Mouse (Mus musculus) stomach, postnatal 0 days (tissue): ENCODE results near the gene Elf1. TPM values are rescaled to one million over a fixed set of nuclear protein-coding genes. Genes with fewer than 3 reads are reported as not detected.

Source experiments
- ATAC-seq: fragments of 200-750 bp; cut with Nextera tagmentation; 2 replicates; pipeline ENCODE4 v1.8.0; 2017; ENCODE audit not compliant: low FRiP score, low TSS enrichment
- DNase-seq: peaks from one replicate; pipeline ENCODE4 v3.0.0-alpha.2; 2016; ENCODE audit warnings: low spot score
- H3K27ac ChIP-seq: fragments of 300-500 bp; sonication (generic); replicated peaks from 2 replicates; pipeline ENCODE4 v1.5.1; 2014; ENCODE audit warnings: mild to moderate bottlenecking, control low read depth
- H3K27me3 ChIP-seq: fragments of 300-500 bp; sonication (generic); 2 replicates; pipeline ENCODE4 v1.6.1; 2014; ENCODE audit warnings: low read length; ENCODE audit not compliant: control insufficient read depth, insufficient read depth
- H3K36me3 ChIP-seq: fragments of 300-500 bp; sonication (generic); 2 replicates; pipeline ENCODE4 v1.6.1; 2014; ENCODE audit warnings: low read length, mixed read lengths; ENCODE audit not compliant: control insufficient read depth, insufficient read depth
- H3K4me1 ChIP-seq: fragments of 300-500 bp; sonication (generic); replicated peaks from 2 replicates; pipeline ENCODE4 v1.6.1; 2014; ENCODE audit warnings: antibody characterized with exemption; ENCODE audit not compliant: control insufficient read depth, insufficient read depth
- H3K4me2 ChIP-seq: fragments of 300-500 bp; sonication (generic); replicated peaks from 2 replicates; pipeline ENCODE4 v1.6.1; 2014; ENCODE audit warnings: low read depth, mild to moderate bottlenecking, control low read depth, moderate library complexity
- H3K4me3 ChIP-seq: fragments of 300-500 bp; sonication (generic); 2 replicates; pipeline ENCODE4 v1.5.1; 2014; ENCODE audit warnings: low read depth, low read length, control low read depth
- H3K9ac ChIP-seq: fragments of 300-500 bp; sonication (generic); 2 replicates; pipeline ENCODE4 v1.6.1; 2014; ENCODE audit warnings: mild to moderate bottlenecking, low read length, control low read depth, mixed read lengths
- H3K9me3 ChIP-seq: fragments of 300-500 bp; sonication (generic); 2 replicates; pipeline ENCODE4 v1.6.1; 2016; ENCODE audit warnings: low read length; ENCODE audit not compliant: control insufficient read depth
- CTCF ChIP-seq: IDR thresholded peaks from 2 replicates; pipeline ENCODE4 v1.5.1; 2016; ENCODE audit warnings: antibody characterized with exemption, low read depth, mild to moderate bottlenecking, moderate library complexity
- EP300 ChIP-seq: optimal IDR thresholded peaks from 2 replicates; pipeline ENCODE3; 2016; ENCODE audit warnings: antibody characterized with exemption
- WGBS: fragments of 180-500 bp; shearing (Covaris S2); extraction: QIAGEN DNeasy Blood & Tissue Kit; methylation state at CpG from one replicate; pipeline ENCODE4 v1.1.7; 2014; 5-methylcytosine and 5-hydroxymethylcytosine counted together
- polyA plus RNA-seq: library from polyadenylated mRNA; unstranded; fragments of >200 nt; fragmentation: Nextera tagmentation; extraction: Ambion mirVana; gene quantifications from 2 replicates; pipeline ENCODE4 v1.2.1, GENCODE M21; 2015

Gene Elf1
- polyA plus RNA-seq, 1 experiment from 2014 or later, result 19.3 TPM

DNA sequence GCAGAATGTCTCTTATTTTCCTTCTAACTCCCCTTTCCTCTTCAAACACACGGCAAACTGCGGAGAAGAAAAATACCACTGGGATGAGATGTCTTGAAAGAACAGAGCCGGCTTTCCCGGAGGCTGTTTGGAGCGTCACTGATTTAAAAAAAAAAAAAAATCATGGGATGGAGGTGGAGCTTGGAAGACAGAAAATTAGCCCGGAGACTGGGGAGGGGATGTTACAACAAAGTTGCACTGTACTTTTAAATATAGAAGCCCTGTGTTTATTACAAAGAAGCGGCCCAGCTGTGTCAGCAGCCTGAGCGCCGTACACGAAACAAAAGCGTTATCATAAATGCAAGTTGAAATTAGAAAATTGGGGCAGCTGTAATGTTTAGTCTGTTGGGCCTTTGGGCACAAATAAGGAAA is 1.3 kb downstream of the Elf1 start:
- Histone ChIP-seq H3K27ac (peak overlapping the region; percentile 100), H3K9ac (peak overlapping the region; percentile 99), H3K4me2 (peak overlapping the region; percentile 78), H3K27me3 (no peaks in the 10 kb centered on the region), H3K4me1 (peaks cover 11% of the 10 kb centered on the region), H3K9me3 (no peaks in the 10 kb centered on the region), H3K36me3 (no peaks in the 10 kb centered on the region), H3K4me3 (peak overlapping the region; percentile 100)
- no peak for DNase-seq
- WGBS, result 0% methylated on average over 11 of the region's 11 CpGs
- no peak for ATAC-seq
- TF ChIP-seq EP300, result peak; percentile 69
- no peak for TF ChIP-seq CTCF

DNA sequence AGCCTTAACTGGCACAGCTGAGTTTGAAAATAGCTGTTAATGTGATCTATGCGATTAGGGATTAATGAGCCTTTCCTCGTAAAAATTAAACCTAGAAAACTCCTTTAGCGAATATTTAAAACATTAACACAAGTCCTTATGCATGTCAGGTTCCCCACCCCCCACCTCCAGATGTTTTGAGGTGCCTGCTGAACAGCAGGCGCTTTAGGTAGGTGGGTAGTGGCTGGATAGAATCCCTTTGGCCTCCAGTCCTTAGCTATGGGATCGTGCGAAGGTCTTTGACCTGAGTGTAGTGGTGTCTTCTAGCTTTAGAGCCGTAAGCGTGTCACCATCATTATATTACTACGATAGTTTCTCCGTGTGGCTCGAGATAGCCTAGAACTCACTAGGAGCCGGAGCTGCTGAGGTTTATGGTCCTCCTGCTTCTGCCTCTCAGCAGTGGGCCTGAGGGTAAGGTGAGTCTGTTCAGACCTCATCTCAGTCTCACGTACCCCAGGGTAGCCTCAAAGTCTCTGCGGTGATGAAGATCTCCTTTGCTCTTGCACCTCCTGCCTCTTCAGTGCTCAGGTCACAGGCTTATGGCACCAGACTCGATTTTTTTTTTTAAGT is 1.9 kb downstream of the Elf1 start:
- no peaks in the 10 kb centered on the region for H3K27me3 ChIP-seq
- DNase-seq (no peak), ATAC-seq (no peak)
- H3K9me3 ChIP-seq, result no peaks in the 10 kb centered on the region
- H3K4me3 ChIP-seq, result peak overlapping the region; percentile 100
- 12% methylated on average over 15 of the region's 15 CpGs for WGBS
- peak overlapping the region; percentile 99 for H3K9ac ChIP-seq
- peaks cover 11% of the 10 kb centered on the region for H3K4me1 ChIP-seq
- TF ChIP-seq CTCF (no peak), EP300 (no peak)
- H3K36me3 ChIP-seq, result no peaks in the 10 kb centered on the region
- peak overlapping the region; percentile 100 for H3K27ac ChIP-seq
- H3K4me2 ChIP-seq, result peak overlapping the region; percentile 78

DNA sequence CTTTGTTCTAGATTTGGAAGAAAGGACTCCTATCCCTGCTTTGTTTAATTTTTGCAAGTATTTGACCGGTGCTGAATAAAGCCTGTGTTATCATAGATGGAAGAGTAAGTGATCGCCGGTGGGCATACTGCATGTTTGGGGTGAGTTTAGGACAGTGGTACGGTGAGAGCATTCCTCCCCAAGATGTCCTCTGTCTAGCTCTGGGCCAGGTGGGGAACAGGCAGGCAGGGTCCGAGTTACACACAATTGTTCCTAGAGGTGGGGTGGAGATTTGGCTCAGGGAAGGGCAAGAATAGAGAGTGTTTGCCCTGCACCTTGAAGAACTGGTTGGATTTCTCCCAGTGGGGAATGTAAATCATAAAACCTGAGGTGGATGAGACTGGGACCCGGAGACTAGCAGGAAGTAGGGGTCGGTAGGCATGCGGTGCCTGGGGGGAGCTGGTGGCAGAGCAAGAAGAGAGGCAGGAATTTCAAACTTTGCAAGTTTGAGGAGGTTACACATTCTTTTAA is 2.7 kb downstream of the Elf1 start:
- TF ChIP-seq EP300, result no peak
- TF ChIP-seq CTCF, result no peak
- WGBS, result 42% methylated on average over 8 of the region's 8 CpGs
- H3K36me3 ChIP-seq, result no peaks in the 10 kb centered on the region
- H3K27ac ChIP-seq, result peak overlapping the region; percentile 100
- H3K9ac ChIP-seq, result peak overlapping the region; percentile 99
- peaks cover 11% of the 10 kb centered on the region for H3K4me1 ChIP-seq
- peak; percentile 67 for DNase-seq
- peak overlapping the region; percentile 78 for H3K4me2 ChIP-seq
- no peaks in the 10 kb centered on the region for H3K9me3 ChIP-seq
- no peaks in the 10 kb centered on the region for H3K27me3 ChIP-seq
- H3K4me3 ChIP-seq, result peak overlapping the region; percentile 100
- ATAC-seq, result no peak; the same call in 1 of the 2 replicates

DNA sequence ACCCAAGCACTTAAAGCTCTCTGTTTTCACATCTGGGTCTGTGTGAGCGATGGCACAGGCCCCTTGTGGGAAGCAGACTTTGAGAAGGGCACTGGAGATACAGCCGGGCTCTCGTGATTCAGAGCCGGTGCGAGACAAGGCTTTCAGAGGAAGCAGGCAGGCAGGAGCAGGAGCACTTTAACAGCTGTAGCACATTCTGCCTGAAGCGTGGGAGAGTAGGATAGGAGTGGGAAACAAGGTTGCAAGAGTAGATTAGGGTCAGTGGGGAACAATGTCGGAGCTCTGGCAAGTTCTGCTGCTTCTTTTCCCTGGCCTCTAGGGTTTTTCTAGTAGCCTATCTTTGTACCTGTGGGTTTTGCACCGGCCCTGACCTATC is 5.6 kb downstream of the Elf1 start:
- Histone ChIP-seq H3K27me3 (no peaks in the 10 kb centered on the region), H3K4me1 (peaks cover 11% of the 10 kb centered on the region), H3K9me3 (no peaks in the 10 kb centered on the region), H3K4me2 (peak overlapping the region; percentile 63), H3K36me3 (no peaks in the 10 kb centered on the region), H3K27ac (peak overlapping the region; percentile 90), H3K9ac (peak overlapping the region; percentile 45), H3K4me3 (peak overlapping the region; percentile 32; the same call in 1 of the 2 replicates)
- ATAC-seq (no peak), DNase-seq (no peak)
- 20% methylated on average over 8 of the region's 8 CpGs for WGBS
- TF ChIP-seq EP300, result no peak

DNA sequence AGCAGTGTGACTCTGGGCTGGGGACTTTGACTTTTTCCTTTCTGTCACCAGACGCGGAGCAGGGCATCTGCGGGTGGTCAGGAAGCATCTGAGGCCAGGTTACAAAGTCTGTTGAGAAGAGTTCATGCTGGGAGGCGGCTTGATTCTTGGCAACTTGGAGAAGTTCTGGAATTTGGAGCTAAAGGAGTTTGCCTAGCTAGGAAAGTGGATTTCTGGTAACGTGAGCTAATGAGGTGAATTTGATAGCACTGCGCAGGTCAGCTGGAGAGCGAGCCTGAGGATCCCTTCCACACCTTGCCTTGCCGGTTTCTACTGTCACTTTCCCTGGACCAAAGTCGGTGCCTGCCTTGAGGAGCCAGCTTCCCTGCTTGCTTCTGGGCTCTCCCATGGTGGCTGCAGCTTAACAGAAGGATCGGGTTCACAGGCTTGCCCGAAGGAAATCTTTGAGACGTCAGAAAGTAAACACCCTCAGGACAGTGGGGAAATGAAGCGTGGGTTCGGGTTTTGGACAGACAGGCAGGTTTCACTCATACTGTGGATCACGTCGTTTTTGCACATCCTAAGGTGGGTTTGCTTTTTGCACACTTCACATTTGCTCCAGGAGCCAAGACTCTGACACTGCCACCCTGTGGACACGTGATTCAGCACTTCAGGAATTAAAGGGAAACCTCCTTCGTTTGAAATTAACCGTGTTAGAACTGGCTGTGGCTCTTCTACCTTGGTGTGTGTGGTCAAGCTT is 6.2 kb downstream of the Elf1 start:
- ATAC-seq (peak; percentile 41; the same call in 1 of the 2 replicates), DNase-seq (peak; percentile 62)
- H3K4me3 ChIP-seq, result peak overlapping the region; percentile 32
- H3K9me3 ChIP-seq, result no peaks in the 10 kb centered on the region
- peak overlapping the region; percentile 90 for H3K27ac ChIP-seq
- peaks cover 11% of the 10 kb centered on the region for H3K4me1 ChIP-seq
- WGBS, result 13% methylated on average over 19 of the region's 19 CpGs
- H3K27me3 ChIP-seq, result no peaks in the 10 kb centered on the region
- peak overlapping the region; percentile 63 for H3K4me2 ChIP-seq
- TF ChIP-seq EP300 (no peak), CTCF (peak; percentile 67)
- H3K36me3 ChIP-seq, result no peaks in the 10 kb centered on the region
- peak overlapping the region; percentile 45 for H3K9ac ChIP-seq

DNA sequence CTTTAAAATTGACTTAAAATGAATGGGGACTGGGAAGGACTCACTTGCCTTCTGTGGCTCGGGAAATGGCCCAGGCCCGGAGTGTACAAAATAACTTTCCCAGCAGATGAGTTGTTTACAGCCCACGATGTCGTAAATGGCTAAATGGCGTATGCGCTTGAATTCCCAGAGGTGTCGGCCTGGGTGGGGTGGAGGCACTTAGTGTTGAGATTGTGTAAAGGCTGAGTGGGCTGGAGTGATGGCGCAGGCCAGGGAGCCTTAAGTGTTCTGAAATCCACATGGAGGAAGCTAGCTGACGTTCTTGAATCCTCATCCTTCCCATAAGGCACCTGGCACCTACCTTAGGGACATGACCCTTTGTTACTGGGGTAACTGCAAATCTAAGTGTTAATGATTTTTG is 7.5 kb downstream of the Elf1 start:
- WGBS, result 58% methylated on average over 9 of the region's 9 CpGs
- Histone ChIP-seq H3K9me3 (no peaks in the 10 kb centered on the region), H3K36me3 (no peaks in the 10 kb centered on the region), H3K4me2 (no peak overlapping the region), H3K4me3 (no peak overlapping the region), H3K9ac (no peak overlapping the region), H3K27ac (no peak overlapping the region; the same call in 1 of the 2 replicates), H3K27me3 (no peaks in the 10 kb centered on the region), H3K4me1 (peaks cover 6% of the 10 kb centered on the region)
- TF ChIP-seq EP300, result no peak
- no peak for TF ChIP-seq CTCF
- no peak for ATAC-seq
- DNase-seq, result no peak
